Mouse (Mus musculus): ENCODE data around the gene Smim8.

Smim8 gene

DNA sequence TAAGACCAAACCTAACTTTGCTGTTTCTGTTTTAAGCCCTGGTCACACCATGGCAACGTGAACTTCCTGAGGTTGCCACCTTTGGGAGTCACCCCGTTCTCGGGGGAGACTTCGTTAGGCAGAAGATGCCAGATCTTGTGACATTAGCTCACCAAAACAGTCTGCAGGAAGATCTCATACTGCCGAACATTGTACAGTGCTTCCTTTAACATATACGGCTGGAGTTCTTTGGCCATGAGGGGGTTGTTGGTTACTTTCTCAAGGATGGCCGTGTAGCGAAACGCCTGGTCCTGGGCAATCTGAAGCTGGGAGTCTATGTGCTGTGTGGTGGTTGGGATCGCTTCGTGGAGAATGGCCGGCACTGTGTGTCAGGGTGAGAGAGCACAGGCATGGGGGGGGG lies 58.8 kb downstream of the Smim8 start:
- DNase-seq, result no peak
